Mouse (Mus musculus): ENCODE results near the gene Bmpr1b. TPM values are rescaled to one million over a fixed set of nuclear protein-coding genes. Genes with fewer than 3 reads are reported as not detected.

Gene Bmpr1b
- total RNA-seq, 4 experiments from 2014 or later, result 19.7 to 21.1 (median 20.3) TPM

DNA sequence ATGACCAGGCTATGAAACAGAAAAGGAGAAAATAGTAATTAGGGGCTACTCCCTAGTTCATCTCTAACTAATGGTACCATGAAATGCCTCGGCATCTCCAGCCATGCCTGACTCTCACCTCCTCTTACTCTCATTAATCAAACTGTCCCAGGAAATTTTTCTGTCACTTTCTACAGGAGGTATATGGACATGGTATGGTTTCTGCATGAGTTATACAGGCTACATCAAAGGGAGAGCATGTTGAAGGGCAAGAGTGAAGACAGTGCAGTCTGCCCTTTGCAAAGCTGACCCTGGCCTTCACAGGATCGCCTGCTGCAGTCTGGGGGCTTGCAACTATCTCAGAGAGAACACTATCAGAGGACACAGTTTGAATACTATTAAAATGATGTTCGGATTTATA is 254.6 kb downstream of the Bmpr1b start:
- DNase-seq (ENCODE audit: low spot score in 2 of 2), result no peak

DNA sequence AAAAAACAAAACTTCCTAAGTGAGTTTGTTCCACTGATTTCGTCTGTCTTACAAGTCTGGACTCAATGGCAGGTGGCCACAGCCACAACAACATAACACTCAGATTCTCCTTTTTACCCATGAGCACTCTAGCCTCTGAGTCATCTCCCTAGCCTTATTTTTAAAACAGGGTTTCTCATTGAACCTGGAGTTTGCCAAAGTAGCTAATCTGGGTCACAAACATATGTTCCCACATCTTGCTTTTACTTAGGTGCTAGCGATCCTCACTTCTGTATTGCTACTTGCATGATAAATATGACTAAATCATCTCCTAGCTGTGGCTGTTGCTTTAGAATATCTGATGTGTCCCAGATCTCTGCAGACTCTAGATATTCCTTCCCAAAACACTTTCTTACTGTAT is 260.1 kb downstream of the Bmpr1b start:
- peak in 1 of 2 experiments; percentile 24 for DNase-seq (ENCODE audit: low spot score in 2 of 2)

DNA sequence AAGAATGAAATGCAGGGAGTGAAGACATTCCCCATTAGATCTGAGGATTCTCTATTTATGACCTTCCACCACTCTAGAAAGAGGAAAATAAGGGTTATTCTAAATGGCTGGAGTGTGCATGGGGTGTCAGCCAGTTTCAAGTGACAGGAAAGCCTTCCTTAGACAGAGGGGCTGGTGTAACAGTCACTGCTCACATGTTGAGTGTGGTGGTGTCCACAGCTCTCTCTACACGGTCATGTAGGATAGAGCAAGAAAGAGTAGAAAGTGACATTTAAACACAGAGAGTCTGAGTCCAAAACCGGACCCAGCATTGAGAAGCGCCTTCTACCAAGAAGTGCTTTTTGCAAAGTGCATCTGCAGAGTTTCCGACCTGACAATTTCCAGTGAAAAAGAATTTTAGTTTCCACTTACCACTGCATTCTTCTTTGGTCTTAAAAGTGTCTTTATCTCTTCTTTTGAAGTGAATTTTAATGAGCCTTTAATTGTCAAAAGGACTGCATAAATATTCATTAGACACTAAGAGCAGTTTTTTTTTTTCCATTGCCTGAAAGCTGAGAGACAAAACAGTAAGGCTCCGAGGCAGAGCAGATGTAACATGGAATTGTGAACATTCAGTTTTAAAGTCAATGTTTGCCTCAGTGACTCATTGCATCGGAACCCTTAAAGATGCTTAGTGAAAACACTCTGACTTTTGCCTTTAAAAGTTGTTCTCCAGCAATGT is 263.2 kb downstream of the Bmpr1b start:
- DNase-seq (ENCODE audit: low spot score in 2 of 2), result no peak

DNA sequence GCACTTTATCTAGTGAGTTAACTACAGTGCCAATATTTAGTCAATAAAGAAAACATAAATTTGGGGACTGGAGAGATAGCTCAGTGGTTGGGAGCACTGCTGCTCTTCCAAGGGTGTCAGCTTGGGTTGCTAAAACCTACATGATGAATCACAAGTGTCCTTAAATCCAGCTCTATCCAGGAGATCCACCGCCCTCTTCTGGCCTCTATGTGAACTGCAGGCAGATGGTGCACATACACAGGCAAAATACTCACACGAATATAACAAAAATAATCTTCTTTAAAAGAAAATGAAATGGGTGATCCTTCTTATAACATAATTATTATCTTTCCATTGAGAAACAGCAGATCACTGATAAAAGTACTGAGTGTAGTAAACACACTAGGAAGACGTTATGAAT is 268.9 kb downstream of the Bmpr1b start:
- DNase-seq (ENCODE audit: low spot score in 2 of 2), result no peak

DNA sequence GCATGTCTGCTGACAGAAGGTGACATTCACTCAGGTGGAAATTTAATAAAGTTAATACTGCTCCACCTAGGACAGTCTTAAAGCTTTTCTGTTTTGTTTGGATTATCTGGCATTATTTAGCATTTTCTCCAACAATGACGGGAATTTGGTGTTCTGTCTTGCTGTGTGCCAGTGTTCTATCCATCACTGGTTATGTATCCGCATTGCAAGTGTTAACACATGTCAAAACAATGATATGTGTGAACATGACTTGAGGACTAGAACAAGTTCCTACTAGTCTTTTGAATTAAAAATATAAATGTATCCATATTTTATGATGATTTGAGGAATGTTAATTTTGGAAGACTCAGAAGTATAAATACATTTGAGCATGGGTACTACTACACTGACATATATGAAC is 269.7 kb downstream of the Bmpr1b start:
- DNase-seq (ENCODE audit: low spot score in 2 of 2), result no peak

DNA sequence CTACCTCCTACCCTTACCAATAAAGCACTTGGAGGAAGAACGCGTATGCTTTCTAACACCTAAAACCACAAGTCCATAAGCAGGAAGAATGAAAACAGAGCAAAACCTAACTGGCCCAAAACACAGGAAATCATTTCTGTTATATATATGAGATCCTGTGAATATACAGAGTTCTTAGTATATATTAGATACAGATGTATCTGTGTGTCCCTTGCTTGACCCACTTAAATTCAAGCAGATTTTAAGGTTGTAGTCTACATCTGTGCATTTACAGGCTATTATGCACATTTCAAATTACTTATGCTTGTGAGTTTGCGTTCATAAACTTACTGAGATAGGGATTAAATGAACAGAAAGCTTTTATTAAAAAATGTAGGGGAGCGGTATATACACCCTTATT is 271.5 kb downstream of the Bmpr1b start:
- DNase-seq (ENCODE audit: low spot score in 2 of 2), result no peak

DNA sequence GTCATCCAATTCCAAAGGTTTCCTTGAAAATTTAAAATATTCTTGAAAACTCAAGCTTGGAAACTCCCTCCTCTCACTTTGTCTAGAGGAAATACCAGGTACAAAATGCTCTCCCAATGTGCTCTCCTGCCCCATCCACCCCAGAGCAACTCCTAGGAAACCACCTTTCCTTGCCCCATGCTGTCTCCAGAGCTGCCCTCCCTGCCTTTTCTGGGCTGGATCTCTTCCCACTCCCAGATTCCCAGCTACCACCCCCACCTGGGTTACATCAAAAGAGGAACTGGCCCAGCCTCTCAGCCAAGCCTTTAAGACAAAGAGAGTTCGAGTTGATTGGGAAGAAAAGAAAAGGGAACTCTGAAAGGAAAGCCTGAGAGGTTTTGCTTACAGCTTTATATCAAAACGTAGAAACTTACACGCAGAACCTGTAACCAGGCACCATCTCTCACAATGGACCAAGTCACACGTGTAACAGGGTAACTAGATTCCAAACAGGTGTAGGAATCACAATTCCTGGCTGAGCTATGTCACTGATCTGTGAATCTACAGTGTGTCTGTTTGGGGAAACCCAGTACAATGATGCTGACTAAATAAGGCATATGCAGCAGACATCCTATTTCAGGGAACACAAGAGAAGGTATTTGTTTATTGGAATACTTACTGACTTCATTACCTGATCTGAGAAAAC is 272.2 kb downstream of the Bmpr1b start:
- no peak for DNase-seq (ENCODE audit: low spot score in 2 of 2)

DNA sequence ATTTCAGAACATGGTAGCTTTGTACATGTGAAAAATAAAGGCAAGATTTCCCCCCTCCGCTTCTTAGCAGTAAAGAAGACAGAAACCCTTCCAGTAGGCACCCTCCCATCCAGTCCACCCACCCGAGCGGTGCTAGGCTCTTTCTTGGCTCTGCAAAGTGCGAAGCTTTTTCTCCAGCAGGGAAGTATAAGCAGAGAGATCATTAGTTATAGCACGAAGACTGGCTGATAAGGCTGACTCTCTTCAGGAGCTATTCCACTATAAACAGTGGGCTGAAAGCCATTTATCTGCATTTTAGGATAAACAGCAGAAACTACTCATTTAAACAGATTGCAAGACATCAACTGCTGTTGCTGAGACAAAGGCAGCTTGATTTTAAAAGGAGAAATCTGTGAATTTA is 274.1 kb downstream of the Bmpr1b start:
- DNase-seq (ENCODE audit: low spot score in 2 of 2), result no peak

DNA sequence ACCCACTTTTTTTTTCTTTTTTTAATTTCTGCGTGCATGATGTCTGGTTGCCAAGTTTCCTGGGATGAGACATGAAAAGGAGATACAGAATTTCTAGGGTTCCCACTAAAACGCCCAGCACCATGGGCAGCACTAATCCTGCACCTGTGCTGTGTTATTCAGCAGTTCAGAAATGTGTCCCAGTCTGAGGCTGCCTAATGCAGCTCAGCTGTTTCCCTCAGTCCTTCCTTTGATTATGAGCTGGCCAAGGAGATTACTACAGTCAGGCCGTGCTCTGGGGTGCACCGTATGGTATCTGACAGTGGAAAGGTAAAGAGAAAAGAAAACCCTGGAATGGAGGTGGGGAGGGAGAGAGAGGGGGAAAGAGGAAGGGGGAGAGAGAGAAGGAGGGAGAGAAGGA is 278.6 kb downstream of the Bmpr1b start:
- no peak for DNase-seq (ENCODE audit: low spot score in 2 of 2)

DNA sequence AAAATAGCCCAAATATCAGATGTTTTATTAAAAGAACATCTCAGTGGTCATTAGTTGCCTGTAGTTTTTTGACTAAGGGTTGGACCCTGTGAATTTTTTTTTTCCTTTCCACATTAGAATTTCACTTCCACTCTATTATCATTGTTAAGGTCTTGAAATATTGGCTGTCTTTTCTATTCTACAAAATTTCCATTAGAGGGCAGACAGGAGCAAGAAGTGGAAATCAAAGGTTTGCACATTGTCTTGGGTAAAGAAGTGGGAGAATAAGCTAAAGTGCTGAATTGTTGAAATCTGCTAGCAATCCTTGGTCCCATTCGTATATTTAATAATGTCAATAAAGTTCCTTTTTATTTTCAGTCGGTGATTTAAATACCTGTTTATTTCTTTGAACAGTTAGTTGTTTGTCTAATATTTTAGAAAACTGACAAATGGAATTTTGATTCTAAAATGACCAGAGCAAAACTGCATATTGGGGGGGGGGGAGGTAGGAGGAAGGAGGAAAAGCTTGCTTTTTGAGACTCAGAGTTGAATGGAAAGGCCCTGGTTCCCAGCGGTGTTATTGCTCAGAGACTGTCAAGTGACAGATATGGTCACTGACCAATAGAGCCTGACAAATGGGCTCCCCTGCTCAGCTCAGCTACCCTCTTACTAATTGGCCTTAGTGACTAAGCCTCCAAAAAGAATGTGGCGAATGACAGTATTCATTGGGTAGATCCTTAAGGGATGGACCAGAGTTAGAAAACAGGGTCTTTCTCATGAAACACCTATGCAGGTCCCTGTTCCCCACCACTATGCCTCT is 281.6 kb downstream of the Bmpr1b start:
- DNase-seq (ENCODE audit: low spot score in 2 of 2), result no peak

DNA sequence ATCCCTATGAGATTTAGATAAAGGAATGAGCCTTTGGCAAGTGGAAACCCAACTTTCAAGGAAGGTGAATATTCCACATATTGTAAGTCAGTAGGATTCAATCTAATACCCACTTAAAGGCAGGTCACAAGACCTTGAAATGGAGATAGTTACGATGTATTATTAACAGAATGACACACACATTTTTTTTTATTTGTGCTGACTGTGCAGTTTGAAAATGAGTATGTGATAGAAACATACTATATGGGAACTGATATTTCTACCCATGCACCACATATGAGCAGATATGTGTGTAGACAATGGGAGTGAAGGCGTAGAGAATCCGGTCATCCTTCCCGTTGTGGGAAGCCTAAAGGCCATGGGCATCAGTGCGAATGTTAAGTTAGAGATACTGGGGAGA is 285.0 kb downstream of the Bmpr1b start:
- no peak for DNase-seq (ENCODE audit: low spot score in 2 of 2)

DNA sequence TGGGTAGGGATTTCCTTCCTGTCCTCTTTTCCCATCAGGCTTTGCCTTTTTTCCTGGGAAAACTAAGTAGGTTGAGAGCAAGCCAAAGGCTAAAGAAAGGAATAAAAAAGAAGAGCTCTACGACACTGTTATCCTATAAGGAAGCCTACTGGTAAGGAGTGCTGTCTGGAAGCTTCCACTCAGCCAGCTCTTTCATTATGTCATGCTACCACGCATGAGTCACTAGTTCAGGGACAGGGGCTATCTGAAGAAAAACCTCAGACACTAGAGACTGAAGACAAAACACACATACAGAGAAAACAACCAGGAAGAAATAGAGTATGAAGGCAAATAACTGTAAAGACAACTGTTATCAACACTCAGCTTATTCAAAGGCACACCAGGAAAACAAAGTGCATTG is 286.7 kb downstream of the Bmpr1b start:
- DNase-seq (ENCODE audit: low spot score in 2 of 2), result no peak

DNA sequence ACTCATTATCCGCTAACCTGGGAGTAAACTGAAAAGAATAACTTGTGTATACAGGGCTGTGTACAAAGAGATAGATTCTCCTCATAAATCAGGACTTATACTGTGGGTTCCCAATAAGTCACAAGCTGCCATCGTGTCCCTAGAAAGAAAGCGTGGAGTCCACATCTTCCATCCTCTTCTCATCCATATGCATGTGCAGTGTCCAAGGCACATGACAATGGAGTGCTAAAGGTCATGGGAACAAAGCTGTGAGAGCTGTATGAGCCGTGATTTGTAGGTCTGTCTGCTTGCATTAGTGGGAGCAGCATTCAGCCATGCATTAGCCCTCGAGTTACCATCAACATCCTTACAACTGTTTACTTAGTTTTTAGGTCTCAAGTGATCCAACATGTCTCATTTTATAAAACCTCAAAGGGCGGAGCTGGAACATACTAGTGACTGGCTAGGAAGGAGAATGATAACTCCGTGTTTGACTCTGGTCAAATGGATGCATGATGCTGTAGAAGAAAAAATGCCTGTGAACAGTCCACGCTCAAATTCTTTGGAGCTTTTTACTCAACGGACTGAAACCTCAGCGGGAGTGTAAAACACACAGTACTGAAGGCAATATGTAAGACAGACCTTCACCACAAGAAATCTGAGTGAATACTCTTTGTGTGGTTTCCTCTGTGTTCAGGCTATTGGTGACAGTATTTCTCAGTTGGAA is 296.7 kb downstream of the Bmpr1b start:
- DNase-seq (ENCODE audit: low spot score in 2 of 2), result no peak

DNA sequence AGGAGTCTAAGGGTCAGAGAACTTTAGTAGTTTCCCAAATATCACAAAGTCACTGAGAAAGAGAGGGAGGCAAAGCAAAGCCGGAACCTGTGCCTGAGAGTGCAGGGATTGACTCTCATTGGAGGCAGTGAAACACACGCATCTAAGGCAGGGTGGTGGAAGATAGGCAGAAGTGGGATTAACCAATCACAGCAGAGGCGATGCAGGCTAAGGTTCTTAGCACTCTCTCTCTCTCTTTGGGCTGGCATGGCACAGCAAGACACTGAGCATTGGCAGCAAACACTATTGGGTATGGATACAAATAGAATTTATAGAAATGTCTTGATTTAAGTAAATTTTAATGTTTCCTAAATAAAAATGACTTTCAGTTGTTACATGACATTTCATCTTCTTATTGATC is 297.4 kb downstream of the Bmpr1b start:
- no peak for DNase-seq (ENCODE audit: low spot score in 2 of 2)

DNA sequence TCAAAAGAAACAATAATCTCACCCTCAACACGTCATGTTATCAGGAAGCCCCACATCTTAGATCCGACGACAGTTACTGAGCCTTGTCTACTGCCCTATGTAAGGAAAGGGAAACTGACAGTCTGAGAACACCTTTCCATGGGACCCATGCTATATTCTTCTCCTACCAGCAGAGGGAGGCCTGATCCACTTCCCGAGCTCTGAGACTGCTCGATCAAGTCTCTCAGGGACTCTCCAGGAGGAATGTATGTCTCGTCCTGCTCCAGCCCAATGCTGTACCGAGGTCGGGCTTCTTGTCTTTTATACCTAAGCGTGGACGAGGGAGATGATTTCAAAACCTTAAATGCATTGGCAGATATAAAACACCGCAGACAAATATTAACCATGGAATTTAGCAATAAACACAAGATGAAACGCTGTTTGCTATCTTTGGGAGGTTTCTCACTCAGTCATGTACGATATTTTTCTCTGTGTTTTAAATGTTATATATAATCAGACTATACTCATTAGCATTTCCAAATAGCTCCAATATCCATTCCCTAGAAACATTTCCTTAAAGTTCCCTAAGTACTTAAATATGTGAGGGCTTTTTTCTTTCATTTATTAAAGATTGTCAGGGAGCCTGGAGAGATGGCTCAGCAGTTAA is 306.3 kb downstream of the Bmpr1b start:
- DNase-seq (ENCODE audit: low spot score in 2 of 2), result peak in 1 of 2 experiments; percentile 11

DNA sequence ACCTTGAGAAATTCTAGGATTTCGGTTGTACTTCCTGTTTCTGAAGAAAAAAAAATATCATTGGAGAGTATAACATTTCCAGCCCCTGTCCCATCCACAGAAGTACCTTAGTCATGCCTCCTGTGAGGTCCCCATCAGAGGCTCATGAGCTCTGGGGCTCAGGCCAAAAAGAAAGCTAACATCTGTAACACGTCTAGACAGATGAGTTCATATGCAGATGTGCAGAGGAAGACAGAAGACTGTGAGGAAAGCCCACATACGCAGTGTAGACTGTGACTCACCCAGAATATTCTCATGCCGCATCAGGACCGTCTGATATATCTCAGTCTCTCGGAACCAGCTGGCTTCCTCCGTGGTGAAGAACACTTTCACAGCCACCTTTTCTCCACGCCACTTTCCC is 312.1 kb downstream of the Bmpr1b start:
- no peak for DNase-seq (ENCODE audit: low spot score in 2 of 2)

DNA sequence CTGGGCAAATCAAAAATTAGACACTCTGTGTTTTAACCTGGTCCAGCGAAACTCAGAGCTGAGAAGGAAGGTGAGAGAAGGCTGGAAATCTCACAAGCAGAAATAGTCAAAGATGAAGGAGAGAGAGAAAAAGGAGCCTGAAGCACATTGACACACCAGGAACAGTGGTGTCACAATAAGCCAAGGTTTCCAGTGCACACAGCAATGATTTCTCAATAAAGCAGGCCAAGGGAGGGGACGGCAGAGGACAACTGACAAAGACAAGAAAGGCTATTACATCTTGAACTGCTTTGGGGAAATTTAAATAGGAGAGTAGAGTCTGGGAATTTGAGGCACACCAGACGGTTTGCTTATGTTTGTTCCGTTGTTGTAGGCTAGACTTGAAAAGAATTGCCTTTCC is 314.9 kb downstream of the Bmpr1b start:
- no peak for DNase-seq (ENCODE audit: low spot score in 2 of 2)

DNA sequence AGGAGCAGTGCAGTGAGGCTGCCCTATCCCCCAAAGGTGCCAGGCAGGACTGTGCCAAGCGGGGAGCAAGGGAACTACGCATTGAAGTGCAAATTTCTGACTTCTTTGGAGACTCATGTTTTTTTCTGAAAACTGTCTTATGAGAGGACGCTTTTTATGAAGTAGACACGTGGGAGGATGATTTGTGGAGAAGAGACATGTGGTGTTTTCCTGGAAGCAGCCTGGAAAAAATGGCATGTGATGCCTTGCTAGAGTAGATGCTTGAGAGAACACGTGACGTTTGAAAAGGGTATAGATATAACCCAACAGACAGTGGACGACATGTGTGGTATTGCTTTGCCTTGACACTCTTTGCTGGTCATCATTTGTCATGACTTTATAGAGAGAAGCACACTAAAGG is 319.1 kb downstream of the Bmpr1b start:
- DNase-seq (ENCODE audit: low spot score in 2 of 2), result no peak

DNA sequence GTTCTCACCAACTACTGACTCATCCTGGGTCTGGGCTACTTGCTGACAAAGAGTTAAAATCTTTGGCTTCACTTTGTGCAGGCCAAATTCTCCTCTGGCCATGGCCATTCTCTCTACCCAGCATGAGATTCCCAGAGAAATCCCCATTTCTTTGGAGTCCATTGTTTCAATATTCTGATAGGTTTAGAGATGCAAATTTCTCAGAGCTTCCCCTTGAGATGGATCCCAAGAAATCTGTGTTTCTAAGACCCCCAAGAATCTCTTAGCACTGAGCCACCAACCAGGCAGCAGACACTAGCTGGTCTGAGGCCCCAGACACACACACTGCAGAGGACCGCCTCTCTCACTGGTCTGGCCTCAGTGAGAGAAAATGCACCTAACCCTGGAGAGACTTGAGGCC is 320.0 kb downstream of the Bmpr1b start:
- DNase-seq (ENCODE audit: low spot score in 2 of 2), result no peak

DNA sequence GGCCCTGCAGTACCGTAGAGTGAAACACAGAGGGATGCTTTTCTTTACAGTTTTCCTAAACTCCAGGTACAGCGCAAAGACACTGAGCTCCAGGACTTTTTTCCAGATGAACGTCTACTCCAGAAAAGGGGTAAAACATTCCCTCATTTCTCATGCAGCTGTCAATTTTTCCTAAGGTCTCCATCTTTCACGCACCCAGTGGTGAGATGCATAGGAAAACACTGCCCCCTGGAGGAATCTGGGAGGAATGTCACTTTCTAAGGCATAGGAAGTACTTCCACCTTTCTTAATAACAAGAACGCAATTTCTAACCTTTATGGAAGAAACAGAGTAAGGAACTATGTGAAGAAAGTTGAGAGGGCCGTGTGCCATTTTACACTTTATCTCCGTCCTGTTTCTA is 330.4 kb downstream of the Bmpr1b start:
- no peak for DNase-seq (ENCODE audit: low spot score in 2 of 2)

DNA sequence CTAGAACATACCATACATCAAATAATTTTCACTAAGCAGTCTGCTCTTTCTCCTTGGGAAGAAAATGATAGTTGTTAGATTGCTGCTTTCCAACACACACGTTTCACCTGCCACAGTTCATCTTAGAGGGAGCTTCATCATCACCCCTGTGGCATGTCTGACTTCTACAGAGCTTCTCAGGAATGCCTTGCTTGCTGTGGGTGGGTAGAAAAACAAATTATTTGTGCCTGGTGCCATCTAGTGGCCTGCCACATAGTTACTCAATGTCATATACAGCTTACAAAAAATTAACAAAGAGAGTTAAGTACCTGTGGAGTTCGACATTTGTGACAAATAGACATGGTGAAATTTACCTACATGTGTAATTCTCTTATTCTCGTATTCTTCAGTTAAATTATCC is 338.1 kb downstream of the Bmpr1b start:
- peak; percentile 40 to 49 for DNase-seq (ENCODE audit: low spot score in 2 of 2)
